In the genomic region with DNA sequence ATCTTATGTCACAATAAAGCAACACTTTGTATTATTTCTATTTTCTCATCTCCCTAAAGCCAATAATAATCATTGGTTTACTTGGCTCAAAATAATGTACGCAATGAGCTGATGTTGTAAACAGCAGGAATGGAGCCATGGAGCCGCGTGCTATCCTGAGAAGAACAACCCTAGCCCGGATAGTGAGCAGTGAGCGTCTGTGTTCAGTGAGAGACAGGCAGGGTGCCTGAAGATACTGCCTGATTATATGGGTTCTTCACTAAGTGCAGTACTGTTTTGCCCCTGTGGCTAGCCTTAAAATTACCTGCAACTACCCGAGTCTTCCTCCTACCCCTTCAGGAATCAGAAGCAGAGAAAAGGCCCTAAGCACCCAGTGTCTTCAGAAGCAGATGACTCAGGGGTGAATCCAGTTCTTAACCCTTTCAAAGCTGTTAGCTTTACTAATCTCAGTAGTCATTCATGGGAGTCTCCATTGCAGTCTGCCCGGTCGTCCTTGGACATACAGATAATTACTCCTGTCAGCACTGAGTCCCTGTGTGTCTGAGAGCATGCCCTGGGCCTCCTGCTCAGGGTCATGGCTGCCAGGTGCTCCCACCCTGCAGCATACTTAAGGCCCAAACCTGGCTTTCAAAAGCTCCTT, we compare ENCODE assay signal across 11 mouse cellular contexts. TPM values are rescaled to one million over a fixed set of nuclear protein-coding genes. Genes with fewer than 3 reads are reported as not detected.
DNase-seq lines count a peak whose midpoint lies in the region; ATAC-seq and TF ChIP-seq lines count a peak whose summit lies in the region.
"Had no signal": no experiment of that assay in that cellular context is flagged by ENCODE, and none has a peak within 500 bp of the region (broad histone marks: within the 10 kb centered on the region; RNA-seq: fewer than 3 reads in every experiment).

No protein-coding gene starts in this region.

- H3K4me1 ChIP-seq in cerebellum, adult 2 months (ENCODE audit: control insufficient read depth, insufficient read depth, low read length) = peaks cover 45% of the 10 kb centered on the region
- H3K4me1 ChIP-seq in lung, embryonic 16.5 days (replicated peaks; ENCODE audit: control insufficient read depth, insufficient read depth, low read length) = peaks cover 6% of the 10 kb centered on the region; the same call in 1 of the 2 replicates
- peaks cover 4% of the 10 kb centered on the region; the same call in 1 of the 2 replicates for H3K4me1 ChIP-seq in intestine, embryonic 14.5 days (replicated peaks; ENCODE audit: control insufficient read depth, insufficient read depth, low read length)

- H3K9ac ChIP-seq in lung, embryonic 16.5 days (ENCODE audit: low read length) = no peak overlapping the region
- no peak overlapping the region for H3K9ac ChIP-seq in intestine, embryonic 14.5 days (ENCODE audit: low read length)
- H3K9ac ChIP-seq: limb, embryonic 13.5 days had no signal

- H3K36me3 ChIP-seq in lung, embryonic 16.5 days (ENCODE audit: control insufficient read depth, insufficient read depth, low read length) = no peaks in the 10 kb centered on the region
- no peaks in the 10 kb centered on the region; the same call in 1 of the 2 replicates for H3K36me3 ChIP-seq in intestine, embryonic 14.5 days (ENCODE audit: control insufficient read depth, insufficient read depth, low read length)

- H3K4me2 ChIP-seq in lung, embryonic 16.5 days (ENCODE audit: low read depth, low read length) = no peak overlapping the region
- no peak overlapping the region for H3K4me2 ChIP-seq in intestine, embryonic 14.5 days (ENCODE audit: low read length)
- H3K4me2 ChIP-seq: limb, embryonic 13.5 days had no signal

- peak overlapping the region; percentile 79 for H3K27ac ChIP-seq in cerebellum, adult 2 months (ENCODE audit: insufficient read depth, low read length)
- H3K27ac ChIP-seq in lung, embryonic 16.5 days (ENCODE audit: low read length) = no peak overlapping the region
- H3K27ac ChIP-seq in intestine, embryonic 14.5 days (ENCODE audit: low read depth) = no peak overlapping the region
- H3K27ac ChIP-seq: limb, embryonic 13.5 days had no signal

- TF ChIP-seq POLR2A in cerebellum, adult 2 months (IDR thresholded peaks at IDR 0.05; ENCODE audit: borderline replicate concordance, insufficient read depth, low read length) = no peak

- H3K4me3 ChIP-seq in cerebellum, adult 2 months (replicated peaks; ENCODE audit: insufficient read depth, low read depth, low read length) = no peak overlapping the region
- H3K4me3 ChIP-seq in lung, embryonic 16.5 days (ENCODE audit: low read length) = no peak overlapping the region
- no peak overlapping the region for H3K4me3 ChIP-seq in intestine, embryonic 14.5 days (ENCODE audit: low read depth, low read length)
- H3K4me3 ChIP-seq: limb, embryonic 13.5 days had no signal

- WGBS in cerebellum, adult 2 months = 39% methylated on average over 8 of the region's 8 CpGs
- 42% methylated on average over 8 of the region's 8 CpGs for WGBS in lung, embryonic 16.5 days
- WGBS in intestine, embryonic 14.5 days = 39% methylated on average over 8 of the region's 8 CpGs

- no peak for DNase-seq in cerebellum, adult 2 months
- DNase-seq in cerebellum, adult 8-10 months = no peak
- no peak for DNase-seq in lung, adult 18-20 months
- peak; percentile 42 for DNase-seq in intestine, embryonic 14.5 days (ENCODE audit: low spot score)
- peak; percentile 62 for DNase-seq in retina, embryonic 14.5 days (ENCODE audit: low spot score)
- no peak for DNase-seq in ovary, adult 18-20 months (ENCODE audit: low spot score)
- no peak for DNase-seq in MN1 (ENCODE audit: low spot score)
- DNase-seq: adrenal gland, postnatal 25 days; kidney, postnatal 36 days had no signal

- peak; percentile 5; the same call in 1 of the 2 replicates for ATAC-seq in lung, embryonic 16.5 days (ENCODE audit: low read depth)
- no peak for ATAC-seq in intestine, embryonic 14.5 days (replicated peaks; ENCODE audit: low FRiP score, low TSS enrichment, low read depth)

- TF ChIP-seq CTCF in cerebellum, adult 2 months (IDR thresholded peaks at IDR 0.05; ENCODE audit: borderline replicate concordance, insufficient read depth, low read depth, low read length) = no peak

- no peaks in the 10 kb centered on the region for H3K9me3 ChIP-seq in lung, embryonic 16.5 days (ENCODE audit: control insufficient read depth, low read length)
- H3K9me3 ChIP-seq in intestine, embryonic 14.5 days (ENCODE audit: control insufficient read depth, low read length) = no peaks in the 10 kb centered on the region
- H3K9me3 ChIP-seq: limb, embryonic 13.5 days had no signal

- no peaks in the 10 kb centered on the region for H3K27me3 ChIP-seq in cerebellum, adult 2 months (ENCODE audit: control insufficient read depth, insufficient read depth, low read length)
- H3K27me3 ChIP-seq in lung, embryonic 16.5 days (ENCODE audit: control insufficient read depth, insufficient read depth, low read depth, low read length) = no peaks in the 10 kb centered on the region
- no peaks in the 10 kb centered on the region for H3K27me3 ChIP-seq in intestine, embryonic 14.5 days (replicated peaks; ENCODE audit: control insufficient read depth, insufficient read depth, low read length)
- H3K27me3 ChIP-seq: limb, embryonic 13.5 days had no signal

RNA-seq across cellular contexts. Expression of a gene that starts 55.1 kb away (rescaled TPM):
- 43.5 and 46.2 TPM in 2 replicates for polyA plus RNA-seq in cerebellum, adult 2 months (2012; rRNA removed)
- polyA plus RNA-seq in lung, embryonic 16.5 days (2015; fragmentation: Nextera tagmentation; extraction: Ambion mirVana) = 146 and 157 TPM in 2 replicates
- 111 and 112 TPM in 2 replicates for polyA plus RNA-seq in intestine, embryonic 14.5 days (2014; fragmentation: Nextera tagmentation; extraction: Ambion mirVana)

Comparison
In these comparisons a context has a peak if more than half of its experiments do, and no peak if none do; other contexts are left out.
1. DNase-seq: peak in intestine, embryonic 14.5 days (single experiment) and retina, embryonic 14.5 days (single experiment); none in cerebellum, adult 2 months (0 of 2), cerebellum, adult 8-10 months (single experiment), lung, adult 18-20 months (0 of 2), ovary, adult 18-20 months (single experiment) and MN1 (single experiment).